Mouse (Mus musculus) stomach, embryonic 16.5 days (tissue): ENCODE data around the gene Txlnb. TPM values are rescaled to one million over a fixed set of nuclear protein-coding genes. Genes with fewer than 3 reads are reported as not detected.

Source experiments
- ATAC-seq: fragments of 200-750 bp; cut with Nextera tagmentation; 2 replicates; pipeline ENCODE4 v1.8.0; 2017; ENCODE audit warnings: moderate number of reproducible peaks, moderate TSS enrichment; ENCODE audit not compliant: insufficient read depth, low FRiP score
- H3K27ac ChIP-seq: fragments of 300-500 bp; sonication (generic); 2 replicates; pipeline ENCODE4 v1.5.1; 2014; ENCODE audit warnings: low read length
- H3K27me3 ChIP-seq: fragments of 300-500 bp; sonication (generic); 2 replicates; pipeline ENCODE4 v1.6.1; 2014; ENCODE audit warnings: low read length, control low read depth, mixed read lengths; ENCODE audit not compliant: control insufficient read depth, insufficient read depth
- H3K36me3 ChIP-seq: fragments of 300-500 bp; sonication (generic); 2 replicates; pipeline ENCODE4 v1.6.1; 2014; ENCODE audit warnings: low read length; ENCODE audit not compliant: control insufficient read depth, insufficient read depth
- H3K4me1 ChIP-seq: fragments of 300-500 bp; sonication (generic); 2 replicates; pipeline ENCODE4 v1.6.1; 2014; ENCODE audit warnings: low read length, control low read depth, mixed read lengths; ENCODE audit not compliant: control insufficient read depth, insufficient read depth
- H3K4me2 ChIP-seq: fragments of 300-500 bp; sonication (generic); 2 replicates; pipeline ENCODE4 v1.6.1; 2014; ENCODE audit warnings: low read depth, low read length, mixed read lengths
- H3K4me3 ChIP-seq: fragments of 300-500 bp; sonication (generic); replicated peaks from 2 replicates; pipeline ENCODE4 v1.5.1; 2014; ENCODE audit warnings: mild to moderate bottlenecking, low read length
- H3K9ac ChIP-seq: fragments of 300-500 bp; sonication (generic); 2 replicates; pipeline ENCODE4 v1.6.1; 2014; ENCODE audit warnings: low read length
- H3K9me3 ChIP-seq: fragments of 300-500 bp; sonication (generic); replicated peaks from 2 replicates; pipeline ENCODE4 v1.6.1; 2016; ENCODE audit warnings: low read length, control low read depth; ENCODE audit not compliant: control insufficient read depth
- WGBS: fragments of 180-500 bp; shearing (Covaris S2); extraction: QIAGEN DNeasy Blood & Tissue Kit; methylation state at CpG from one replicate; pipeline ENCODE4 v1.1.7; 2014; 5-methylcytosine and 5-hydroxymethylcytosine counted together
- polyA plus RNA-seq: library from polyadenylated mRNA; unstranded; fragments of >200 nt; fragmentation: Nextera tagmentation; extraction: Ambion mirVana; gene quantifications from 2 replicates; pipeline ENCODE4 v1.2.1, GENCODE M21; 2015

Gene Txlnb
- polyA plus RNA-seq = 0.51 and 2.5 TPM in 2 replicates

DNA sequence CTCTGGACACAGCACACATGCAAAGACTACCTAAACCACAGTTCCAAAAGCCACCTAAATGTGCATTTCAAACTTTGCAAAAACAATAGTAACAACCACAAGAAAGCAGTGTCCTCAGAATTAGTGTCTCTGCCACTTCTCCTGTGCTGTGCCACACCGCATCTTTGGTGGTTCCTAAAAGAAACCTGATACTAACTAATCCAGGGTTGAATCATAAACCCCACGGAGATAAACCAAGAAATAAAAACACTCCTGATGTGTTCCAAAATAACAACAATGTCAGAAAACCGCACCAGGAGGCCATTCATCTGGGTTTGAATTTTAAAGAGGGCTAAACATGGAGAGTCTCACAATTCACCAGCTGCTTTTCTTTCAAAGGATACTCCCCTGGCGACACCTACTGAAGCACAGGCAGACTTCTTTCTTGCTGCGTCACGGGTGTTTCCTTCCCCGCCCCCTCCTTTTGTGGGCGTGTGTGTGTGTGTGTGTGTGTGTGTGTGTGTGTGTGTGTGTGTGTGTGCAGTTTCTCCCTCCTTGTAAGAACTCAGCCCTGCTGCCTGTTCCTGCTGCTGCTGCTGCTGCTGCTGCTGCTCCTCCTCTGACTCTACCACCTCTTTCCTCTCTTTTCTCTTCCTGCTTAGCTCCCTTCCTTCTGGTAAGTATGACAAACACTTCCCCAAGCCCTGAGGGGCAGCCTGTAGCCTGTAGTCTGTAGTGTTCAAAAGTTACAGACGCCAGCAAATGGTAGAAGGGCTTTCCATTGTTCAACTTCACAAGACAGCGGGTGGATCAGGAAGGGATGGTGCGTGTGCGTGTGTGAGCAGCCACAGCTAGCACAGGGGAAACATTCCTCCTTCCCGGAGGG is at the start of gene Txlnb:
Txlnb (plus strand) TSS at position 460 of the 865 bp plus-strand sequence.
- Histone ChIP-seq H3K4me2 (peak within 1 kb of the TSS; percentile 46), H3K9ac (peak within 1 kb of the TSS; percentile 13; the same call in 1 of the 2 replicates), H3K27ac (peak within 1 kb of the TSS; percentile 57), H3K4me1 (0 out of 2 replicates have a peak, but pooled peaks cover 5% of the 10 kb centered on the region), H3K4me3 (peak within 1 kb of the TSS; percentile 13), H3K36me3 (no peaks in the 10 kb centered on the region), H3K9me3 (no peaks in the 10 kb centered on the region), H3K27me3 (no peaks in the 10 kb centered on the region)
- WGBS = 15% methylated on average over 13 of the region's 13 CpGs
- ATAC-seq = peak; percentile 87

DNA sequence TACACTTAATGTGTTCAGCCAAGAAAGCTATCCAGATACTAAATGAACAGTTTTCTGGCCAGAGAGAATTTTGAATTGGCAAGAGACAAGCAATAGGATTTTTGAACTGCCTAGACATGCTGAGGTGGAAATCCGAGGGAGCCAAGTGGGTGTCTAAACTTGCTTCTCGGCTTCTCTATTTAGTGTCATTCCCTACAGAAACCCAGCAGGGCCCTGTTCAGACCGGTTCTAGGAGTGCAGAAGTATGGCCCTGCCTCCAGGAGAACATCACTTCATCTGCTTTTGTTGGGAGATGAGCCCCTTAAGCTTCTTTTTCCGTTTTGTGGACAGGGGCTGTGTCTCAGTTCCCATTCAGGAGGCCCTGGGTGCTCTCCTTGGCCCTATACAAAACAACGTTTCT is 43.5 kb upstream of the Txlnb start:
- Histone ChIP-seq H3K4me3 (no peak overlapping the region), H3K27me3 (no peaks in the 10 kb centered on the region), H3K9ac (no peak overlapping the region), H3K4me1 (no peaks in the 10 kb centered on the region), H3K27ac (no peak overlapping the region), H3K36me3 (no peaks in the 10 kb centered on the region), H3K4me2 (no peak overlapping the region), H3K9me3 (peaks cover 5% of the 10 kb centered on the region; the same call in 1 of the 2 replicates)
- WGBS = 72% methylated on average over 5 of the region's 5 CpGs
- ATAC-seq = no peak

DNA sequence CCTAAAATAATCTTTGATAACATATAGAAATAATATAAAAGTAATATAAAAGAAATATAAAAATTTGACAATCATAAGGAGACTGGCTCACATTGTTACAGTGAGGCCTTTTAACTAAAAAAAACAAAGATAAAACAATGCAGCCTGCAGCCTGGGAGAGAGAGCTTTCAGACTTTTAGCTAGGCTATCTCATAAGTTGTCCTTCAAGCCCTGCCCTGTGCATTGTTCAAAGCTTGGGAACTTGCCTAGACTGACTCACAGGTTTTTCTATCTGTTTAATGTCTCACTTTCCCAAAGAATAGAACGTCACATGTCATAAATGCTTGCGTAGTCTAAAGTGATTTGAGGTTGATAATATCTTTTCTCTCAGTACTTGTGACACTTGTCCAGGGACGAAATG is 36.3 kb upstream of the Txlnb start:
- H3K27ac ChIP-seq = no peak overlapping the region
- H3K9me3 ChIP-seq = peaks cover 5% of the 10 kb centered on the region; the same call in 1 of the 2 replicates
- H3K4me1 ChIP-seq = no peaks in the 10 kb centered on the region
- no peaks in the 10 kb centered on the region for H3K36me3 ChIP-seq
- no peaks in the 10 kb centered on the region for H3K27me3 ChIP-seq
- H3K4me3 ChIP-seq = no peak overlapping the region
- H3K9ac ChIP-seq = no peak overlapping the region
- ATAC-seq = no peak
- H3K4me2 ChIP-seq = no peak overlapping the region
- WGBS = 68% methylated on average over 3 of the region's 3 CpGs

DNA sequence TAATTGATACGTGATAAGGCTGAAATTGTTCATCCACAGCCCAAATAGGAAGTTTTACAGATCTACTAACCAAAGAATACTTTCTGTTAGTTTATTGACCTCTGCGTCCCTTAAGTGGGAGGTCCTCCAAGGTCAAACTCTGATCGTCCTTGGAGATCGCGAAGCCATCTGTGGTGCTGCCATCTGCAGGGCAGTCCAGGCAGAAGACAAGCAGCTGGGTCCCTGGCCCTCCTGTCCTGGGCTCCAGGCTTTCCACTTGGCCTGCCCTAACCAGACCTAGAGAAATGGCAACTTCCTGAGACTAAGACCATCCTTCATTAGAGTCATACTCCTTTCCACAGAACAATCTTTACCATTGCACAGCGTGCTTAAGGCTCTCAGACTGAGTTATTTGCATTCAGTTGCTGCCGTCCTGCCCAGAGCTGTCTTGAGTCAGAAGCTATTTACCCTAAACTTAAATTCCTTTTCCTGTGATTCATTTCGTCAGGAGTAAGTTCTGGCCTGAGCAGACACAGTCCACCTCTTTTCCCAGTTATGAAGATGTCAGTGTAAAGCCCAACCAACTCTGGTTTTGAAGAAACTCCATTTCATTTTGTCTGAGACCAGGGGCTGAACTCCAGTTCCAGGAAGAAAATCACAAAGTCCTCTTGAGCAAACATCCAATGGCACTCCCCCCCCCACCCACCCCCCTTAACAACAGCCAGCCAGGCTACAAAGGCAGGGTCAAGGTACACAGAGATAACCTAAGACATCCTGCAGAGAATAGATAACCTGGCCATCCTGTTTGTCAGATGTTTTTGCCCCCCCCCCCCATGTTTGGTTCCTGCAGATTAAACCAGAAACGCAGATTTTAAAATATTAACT is 35.0 kb upstream of the Txlnb start:
- H3K9ac ChIP-seq = no peak overlapping the region
- no peak overlapping the region for H3K4me3 ChIP-seq
- 0 out of 2 replicates have a peak, but pooled peaks cover under 1% of the 10 kb centered on the region for H3K9me3 ChIP-seq
- ATAC-seq = no peak
- H3K36me3 ChIP-seq = no peaks in the 10 kb centered on the region
- H3K27me3 ChIP-seq = no peaks in the 10 kb centered on the region
- no peak overlapping the region for H3K27ac ChIP-seq
- no peaks in the 10 kb centered on the region for H3K4me1 ChIP-seq
- 50% methylated on average over 9 of the region's 9 CpGs for WGBS
- no peak overlapping the region for H3K4me2 ChIP-seq

DNA sequence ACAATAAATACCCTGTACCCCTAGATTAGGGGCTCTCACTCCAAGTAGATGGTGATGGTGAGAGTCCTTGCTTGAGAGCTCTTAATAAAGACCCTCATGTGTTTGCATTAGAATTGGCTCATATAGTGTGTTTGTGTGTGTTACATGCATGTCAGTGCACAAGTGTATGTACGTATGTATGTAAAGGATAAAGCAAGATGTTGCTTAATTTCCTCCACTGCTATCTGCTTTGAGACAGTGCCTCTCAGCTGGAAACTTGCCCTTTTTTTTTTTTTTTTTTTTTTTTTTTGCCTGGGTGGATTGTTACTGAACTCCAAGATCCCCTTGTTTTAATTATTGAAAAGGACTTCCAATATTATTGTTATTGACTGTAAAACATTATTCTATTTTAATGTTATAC is 34.4 kb upstream of the Txlnb start:
- Histone ChIP-seq H3K9ac (no peak overlapping the region), H3K4me1 (no peaks in the 10 kb centered on the region), H3K36me3 (no peaks in the 10 kb centered on the region), H3K4me3 (no peak overlapping the region), H3K4me2 (no peak overlapping the region), H3K27ac (no peak overlapping the region), H3K27me3 (no peaks in the 10 kb centered on the region), H3K9me3 (no peaks in the 10 kb centered on the region)
- 97% methylated on average over 1 of the region's 1 CpGs for WGBS
- no peak for ATAC-seq

DNA sequence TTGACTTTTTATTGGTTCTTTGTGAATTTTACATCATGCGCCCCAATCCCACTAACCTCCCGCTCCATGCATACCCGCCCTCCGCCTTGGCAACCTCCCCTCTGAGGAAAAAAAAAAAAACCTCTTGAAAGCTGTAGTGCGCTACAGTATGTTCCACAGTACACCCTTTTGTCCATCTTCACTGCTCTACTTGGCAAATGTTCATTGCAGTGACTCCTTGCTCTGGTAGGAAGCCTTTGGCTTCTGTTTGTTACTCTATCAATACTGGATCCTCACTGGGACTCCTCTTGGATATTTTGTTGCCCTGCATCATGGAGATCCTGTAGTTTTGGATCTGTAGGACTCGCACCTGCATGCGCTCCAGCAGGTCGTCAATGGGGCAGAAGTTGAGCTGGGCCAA is 33.1 kb upstream of the Txlnb start:
- Histone ChIP-seq H3K27ac (no peak overlapping the region), H3K9ac (no peak overlapping the region), H3K9me3 (no peaks in the 10 kb centered on the region), H3K27me3 (no peaks in the 10 kb centered on the region), H3K36me3 (no peaks in the 10 kb centered on the region), H3K4me2 (no peak overlapping the region), H3K4me1 (no peaks in the 10 kb centered on the region), H3K4me3 (no peak overlapping the region)
- 95% methylated on average over 8 of the region's 8 CpGs for WGBS
- no peak for ATAC-seq

DNA sequence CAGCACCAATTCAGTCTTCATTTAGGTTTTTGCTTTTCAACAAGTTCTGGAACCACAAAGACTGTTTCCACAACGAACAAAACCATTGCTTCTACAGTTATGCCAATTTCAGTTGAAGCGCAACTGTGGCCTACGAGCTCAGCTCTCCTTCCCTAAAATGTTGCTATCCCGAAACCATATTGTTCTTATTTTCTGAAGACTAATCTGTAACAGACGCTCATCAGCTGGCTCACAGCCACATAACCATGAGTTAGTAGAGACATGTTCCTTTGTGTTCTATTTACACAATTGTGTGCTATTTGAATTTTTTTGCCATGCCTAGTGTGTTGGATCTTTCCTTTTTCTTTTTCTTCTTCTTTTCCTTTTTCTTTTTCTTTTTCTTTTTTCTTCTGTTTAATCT is 26.2 kb upstream of the Txlnb start:
- Histone ChIP-seq H3K27ac (no peak overlapping the region), H3K4me2 (no peak overlapping the region), H3K27me3 (no peaks in the 10 kb centered on the region), H3K4me3 (no peak overlapping the region), H3K36me3 (no peaks in the 10 kb centered on the region), H3K9ac (no peak overlapping the region), H3K4me1 (no peaks in the 10 kb centered on the region), H3K9me3 (no peaks in the 10 kb centered on the region)
- 78% methylated on average over 5 of the region's 5 CpGs for WGBS
- ATAC-seq = no peak

DNA sequence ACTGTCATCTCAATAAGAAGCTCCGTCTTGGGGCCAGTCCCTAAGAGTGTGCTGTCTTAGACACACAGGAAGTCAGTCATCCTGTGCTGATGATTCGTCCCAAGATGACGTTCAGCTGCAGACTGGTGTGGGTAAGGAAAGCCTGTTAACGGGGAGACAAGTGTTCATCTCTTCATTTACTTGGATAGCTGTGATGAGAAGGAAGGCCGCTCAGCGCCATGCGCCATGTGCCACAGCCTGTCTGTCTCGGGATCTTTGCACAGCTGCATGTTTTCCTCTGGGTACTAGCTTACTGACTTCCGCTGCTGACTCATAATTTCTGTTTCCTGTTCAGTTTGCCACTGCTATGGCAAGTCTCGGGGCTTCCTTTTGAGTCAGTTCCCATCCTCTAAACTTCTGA is 23.7 kb upstream of the Txlnb start:
- no peaks in the 10 kb centered on the region for H3K36me3 ChIP-seq
- 68% methylated on average over 10 of the region's 10 CpGs for WGBS
- no peaks in the 10 kb centered on the region for H3K4me1 ChIP-seq
- H3K27me3 ChIP-seq = no peaks in the 10 kb centered on the region
- no peak; the same call in 1 of the 2 replicates for ATAC-seq
- no peak overlapping the region for H3K4me2 ChIP-seq
- H3K4me3 ChIP-seq = no peak overlapping the region
- no peaks in the 10 kb centered on the region for H3K9me3 ChIP-seq
- no peak overlapping the region for H3K27ac ChIP-seq
- no peak overlapping the region for H3K9ac ChIP-seq

DNA sequence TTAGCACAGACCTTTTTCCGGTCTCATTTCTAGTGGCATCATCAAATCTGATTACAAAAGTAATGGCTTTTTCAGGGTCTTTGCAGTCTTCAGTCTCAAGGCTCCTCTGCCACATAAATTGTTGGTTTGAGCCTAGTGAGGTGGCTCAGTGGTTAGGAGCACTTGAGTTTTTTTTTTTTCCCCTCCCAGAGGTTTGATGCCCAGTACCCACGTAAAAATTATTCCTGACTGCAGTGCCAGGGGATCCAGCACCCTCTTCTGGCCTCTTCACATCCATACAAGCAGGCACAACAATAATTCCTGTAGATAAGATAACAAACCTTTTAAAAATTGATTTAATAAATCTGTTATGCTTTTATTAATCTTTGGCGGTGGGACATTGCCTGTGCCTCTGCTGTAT is 21.7 kb upstream of the Txlnb start:
- no peak overlapping the region for H3K9ac ChIP-seq
- 72% methylated on average over 3 of the region's 3 CpGs for WGBS
- H3K9me3 ChIP-seq = no peaks in the 10 kb centered on the region
- no peak overlapping the region for H3K4me2 ChIP-seq
- no peak for ATAC-seq
- H3K4me1 ChIP-seq = no peaks in the 10 kb centered on the region
- no peaks in the 10 kb centered on the region for H3K27me3 ChIP-seq
- H3K27ac ChIP-seq = no peak overlapping the region
- H3K36me3 ChIP-seq = no peaks in the 10 kb centered on the region
- H3K4me3 ChIP-seq = no peak overlapping the region
